Mouse (Mus musculus) hindbrain, embryonic 15.5 days (tissue): ENCODE data around the gene Vamp5. TPM values are rescaled to one million over a fixed set of nuclear protein-coding genes. Genes with fewer than 3 reads are reported as not detected.

ENCODE experiments used
- ATAC-seq: fragments of 200-750 bp; cut with Nextera tagmentation; 2 replicates; pipeline ENCODE4 v1.8.0; 2017; ENCODE audit warnings: low read depth, moderate number of reproducible peaks, moderate TSS enrichment; ENCODE audit not compliant: low FRiP score
- H3K27ac ChIP-seq: fragments of 300-500 bp; sonication (generic); replicated peaks from 2 replicates; pipeline ENCODE4 v1.5.1; 2015; ENCODE audit warnings: mild to moderate bottlenecking, inconsistent platforms
- H3K27me3 ChIP-seq: fragments of 300-500 bp; sonication (generic); 2 replicates; pipeline ENCODE4 v1.6.1; 2015; ENCODE audit warnings: control low read depth, inconsistent platforms
- H3K36me3 ChIP-seq: fragments of 300-500 bp; sonication (generic); 2 replicates; pipeline ENCODE4 v1.6.1; 2015; ENCODE audit warnings: control low read depth, inconsistent platforms
- H3K4me1 ChIP-seq: fragments of 300-500 bp; sonication (generic); replicated peaks from 2 replicates; pipeline ENCODE4 v1.6.1; 2015; ENCODE audit warnings: control low read depth, inconsistent platforms
- H3K4me2 ChIP-seq: fragments of 300-500 bp; sonication (generic); 2 replicates; pipeline ENCODE4 v1.6.1; 2015; ENCODE audit warnings: moderate library complexity, mild to moderate bottlenecking, inconsistent platforms
- H3K4me3 ChIP-seq: fragments of 300-500 bp; sonication (generic); 2 replicates; pipeline ENCODE4 v1.5.1; 2015; ENCODE audit warnings: mild to moderate bottlenecking, inconsistent platforms
- H3K9ac ChIP-seq: fragments of 300-500 bp; sonication (generic); 2 replicates; pipeline ENCODE4 v1.6.1; 2015; ENCODE audit warnings: inconsistent platforms
- H3K9me3 ChIP-seq: fragments of 300-500 bp; sonication (generic); 2 replicates; pipeline ENCODE4 v1.6.1; 2016; ENCODE audit warnings: control low read depth, inconsistent platforms
- WGBS: fragments of 180-500 bp; shearing (Covaris S2); methylation state at CpG from one replicate; pipeline ENCODE4 v1.1.7; 2015; 5-methylcytosine and 5-hydroxymethylcytosine counted together
- polyA plus RNA-seq: library from polyadenylated mRNA; unstranded; fragments of >200 nt; fragmentation: Nextera tagmentation; extraction: Ambion mirVana; gene quantifications from 2 replicates; pipeline ENCODE4 v1.2.1, GENCODE M21; 2015

The Vamp5 gene
- polyA plus RNA-seq, 1 experiment from 2014 or later = 16.2 TPM

DNA sequence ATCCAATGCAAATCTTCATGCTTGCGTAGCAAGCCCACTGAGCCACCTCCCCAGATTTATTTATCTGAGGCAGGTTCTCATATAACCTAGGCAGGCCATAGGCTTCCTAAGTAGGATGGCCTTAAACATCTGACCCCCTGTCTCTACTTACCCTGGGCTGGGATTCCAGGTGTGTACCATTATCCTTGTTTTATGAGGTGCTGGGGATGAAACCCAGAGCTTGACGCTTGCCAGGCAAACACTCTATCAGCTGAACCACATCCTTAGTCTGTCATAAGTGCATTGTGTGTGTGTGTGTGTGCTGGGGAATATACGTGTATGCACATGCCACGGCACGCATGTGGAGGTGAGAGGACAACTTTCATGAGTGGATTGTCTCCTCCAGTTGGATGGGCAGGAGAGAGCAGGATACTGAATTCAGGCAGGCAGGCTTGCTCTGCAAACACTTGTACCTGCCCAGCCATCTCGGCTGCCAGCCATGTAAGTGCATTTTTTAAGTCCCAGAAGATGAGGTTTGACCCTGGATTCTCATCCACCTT lies 8.6 kb upstream of the Vamp5 start:
- H3K9ac ChIP-seq = no peak overlapping the region

DNA sequence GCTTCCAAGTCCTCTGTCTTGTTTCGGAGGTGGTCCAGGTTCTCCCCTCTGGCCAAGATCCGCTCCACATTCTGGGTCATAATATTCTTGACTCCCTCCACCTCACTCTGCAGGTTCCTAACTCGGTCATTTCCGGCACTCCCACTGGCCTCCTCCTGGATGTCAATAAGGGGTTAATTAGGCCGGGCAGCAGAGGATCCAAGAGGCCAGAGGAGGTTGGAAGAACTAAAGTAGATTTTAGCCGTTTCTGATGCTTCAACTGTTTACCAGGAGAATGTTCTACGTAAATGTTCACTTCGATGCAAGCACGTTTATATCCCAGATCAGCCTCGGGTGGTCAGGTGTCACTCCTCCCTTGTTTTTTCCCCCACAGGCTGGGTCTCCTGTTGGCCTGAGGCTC lies 8.0 kb upstream of the Vamp5 start:
- no peaks in the 10 kb centered on the region for H3K9me3 ChIP-seq
- H3K27ac ChIP-seq = no peak overlapping the region
- no peak overlapping the region for H3K9ac ChIP-seq
- H3K4me3 ChIP-seq = no peak overlapping the region
- no peaks in the 10 kb centered on the region for H3K36me3 ChIP-seq
- peaks cover 18% of the 10 kb centered on the region for H3K27me3 ChIP-seq
- no peak overlapping the region for H3K4me2 ChIP-seq
- ATAC-seq = no peak
- peaks cover 10% of the 10 kb centered on the region; the same call in 1 of the 2 replicates for H3K4me1 ChIP-seq
- WGBS = 78% methylated on average over 10 of the region's 10 CpGs

More for the DNA sequence above, 8.6 kb upstream of the Vamp5 start:
- no peaks in the 10 kb centered on the region for H3K36me3 ChIP-seq
- 93% methylated on average over 6 of the region's 6 CpGs for WGBS
- no peak for ATAC-seq
- H3K27me3 ChIP-seq = peaks cover 18% of the 10 kb centered on the region
- H3K27ac ChIP-seq = no peak overlapping the region
- no peak overlapping the region for H3K4me2 ChIP-seq
- no peaks in the 10 kb centered on the region for H3K9me3 ChIP-seq
- H3K4me1 ChIP-seq = peaks cover 10% of the 10 kb centered on the region; the same call in 1 of the 2 replicates
- H3K4me3 ChIP-seq = no peak overlapping the region

DNA sequence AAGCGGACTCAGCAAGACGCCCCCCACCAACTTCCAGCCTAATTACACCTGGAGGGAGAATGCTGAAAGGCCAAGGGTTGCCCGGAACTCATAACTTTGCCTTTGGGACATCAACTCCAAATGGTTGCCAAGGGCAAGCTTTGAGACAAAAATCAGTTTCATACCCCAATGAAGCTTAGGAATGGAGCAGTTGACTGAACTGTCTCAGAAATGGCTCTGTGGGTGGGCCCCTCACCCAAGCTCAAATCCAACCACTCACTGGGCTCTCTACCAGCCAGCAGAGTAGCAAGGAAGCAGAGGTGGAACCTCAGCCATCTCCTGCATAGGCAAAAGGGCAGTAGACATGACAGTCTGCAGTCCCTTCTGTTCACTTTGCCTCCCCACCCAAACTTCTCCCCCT lies 7.5 kb upstream of the Vamp5 start:
- Histone ChIP-seq H3K27me3 (peaks cover 18% of the 10 kb centered on the region), H3K4me3 (no peak overlapping the region), H3K4me1 (peaks cover 10% of the 10 kb centered on the region; the same call in 1 of the 2 replicates), H3K36me3 (no peaks in the 10 kb centered on the region), H3K4me2 (no peak overlapping the region), H3K9ac (no peak overlapping the region), H3K9me3 (no peaks in the 10 kb centered on the region), H3K27ac (no peak overlapping the region)
- 71% methylated on average over 3 of the region's 3 CpGs for WGBS
- ATAC-seq = no peak

DNA sequence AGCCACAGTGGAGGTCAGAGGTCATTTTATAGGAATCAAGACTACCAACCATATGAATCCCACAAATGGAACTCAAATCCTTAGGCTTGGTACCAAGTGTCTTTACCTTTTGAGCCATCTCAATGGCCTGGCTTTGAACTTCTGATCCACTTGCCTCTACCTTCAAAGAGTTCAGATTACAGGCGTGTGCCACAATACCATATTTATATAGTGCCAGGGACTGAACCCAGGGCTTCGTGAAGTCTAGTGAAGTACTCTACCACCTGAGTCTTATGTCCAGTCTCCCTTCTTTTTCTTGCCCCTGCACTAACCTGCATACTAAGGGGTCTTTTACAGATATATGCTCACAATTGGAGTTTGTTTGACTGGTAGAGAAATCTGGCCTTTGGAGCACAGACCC lies 6.3 kb upstream of the Vamp5 start:
- H3K4me1 ChIP-seq = peaks cover 10% of the 10 kb centered on the region; the same call in 1 of the 2 replicates
- H3K36me3 ChIP-seq = no peaks in the 10 kb centered on the region
- H3K27ac ChIP-seq = no peak overlapping the region
- no peaks in the 10 kb centered on the region for H3K9me3 ChIP-seq
- peaks cover 18% of the 10 kb centered on the region for H3K27me3 ChIP-seq
- ATAC-seq = no peak
- 95% methylated on average over 2 of the region's 2 CpGs for WGBS
- no peak overlapping the region for H3K9ac ChIP-seq
- H3K4me3 ChIP-seq = no peak overlapping the region
- H3K4me2 ChIP-seq = no peak overlapping the region

DNA sequence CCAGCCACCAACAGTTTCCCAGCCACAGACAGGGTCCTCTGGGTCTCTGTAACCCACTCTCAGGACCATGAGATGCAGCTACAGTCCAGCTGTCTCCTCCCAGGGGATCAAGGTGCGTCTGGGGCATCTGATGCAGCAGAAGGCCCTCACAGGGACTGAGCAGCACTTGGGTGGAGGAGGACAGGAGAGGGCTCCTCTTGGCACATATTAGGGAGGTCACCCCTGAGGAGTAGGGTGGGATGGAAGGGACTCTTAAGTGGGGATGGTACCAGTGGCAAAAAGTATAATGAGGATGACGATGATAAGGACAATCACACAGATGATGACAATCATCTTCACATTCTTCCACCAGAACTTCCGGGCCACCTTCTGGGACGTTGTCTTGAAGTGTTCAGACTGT lies 5.0 kb upstream of the Vamp5 start:
- Histone ChIP-seq H3K36me3 (no peaks in the 10 kb centered on the region), H3K9me3 (no peaks in the 10 kb centered on the region), H3K27ac (no peak overlapping the region), H3K4me1 (peaks cover 10% of the 10 kb centered on the region), H3K27me3 (peaks cover 20% of the 10 kb centered on the region), H3K9ac (no peak overlapping the region), H3K4me2 (no peak overlapping the region), H3K4me3 (no peak overlapping the region)
- WGBS = 94% methylated on average over 4 of the region's 4 CpGs
- ATAC-seq = no peak

DNA sequence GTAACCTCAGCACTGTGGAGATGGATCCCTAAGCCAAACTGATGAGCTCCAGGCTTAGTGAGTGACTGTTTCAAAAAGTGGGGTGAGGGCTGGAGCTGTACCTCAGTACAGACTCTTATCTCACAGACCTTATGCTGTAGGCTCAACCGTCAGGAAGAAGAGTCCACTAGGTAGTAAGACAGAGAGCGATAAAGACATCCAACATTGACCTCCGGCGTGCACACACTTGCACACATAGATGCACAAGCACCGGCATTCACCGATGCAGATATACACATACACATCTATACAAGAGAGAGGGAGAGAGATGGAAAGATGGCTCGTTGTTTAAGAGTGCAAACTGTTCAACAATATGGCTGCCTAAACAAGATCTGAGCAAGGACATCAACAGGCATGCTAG lies 3.7 kb upstream of the Vamp5 start:
- no peak overlapping the region for H3K9ac ChIP-seq
- H3K27ac ChIP-seq = no peak overlapping the region
- H3K27me3 ChIP-seq = peaks cover 20% of the 10 kb centered on the region
- no peak overlapping the region for H3K4me2 ChIP-seq
- H3K4me1 ChIP-seq = peaks cover 6% of the 10 kb centered on the region; the same call in 1 of the 2 replicates
- 95% methylated on average over 7 of the region's 7 CpGs for WGBS
- no peak overlapping the region for H3K4me3 ChIP-seq
- H3K9me3 ChIP-seq = no peaks in the 10 kb centered on the region
- no peak for ATAC-seq
- H3K36me3 ChIP-seq = no peaks in the 10 kb centered on the region

DNA sequence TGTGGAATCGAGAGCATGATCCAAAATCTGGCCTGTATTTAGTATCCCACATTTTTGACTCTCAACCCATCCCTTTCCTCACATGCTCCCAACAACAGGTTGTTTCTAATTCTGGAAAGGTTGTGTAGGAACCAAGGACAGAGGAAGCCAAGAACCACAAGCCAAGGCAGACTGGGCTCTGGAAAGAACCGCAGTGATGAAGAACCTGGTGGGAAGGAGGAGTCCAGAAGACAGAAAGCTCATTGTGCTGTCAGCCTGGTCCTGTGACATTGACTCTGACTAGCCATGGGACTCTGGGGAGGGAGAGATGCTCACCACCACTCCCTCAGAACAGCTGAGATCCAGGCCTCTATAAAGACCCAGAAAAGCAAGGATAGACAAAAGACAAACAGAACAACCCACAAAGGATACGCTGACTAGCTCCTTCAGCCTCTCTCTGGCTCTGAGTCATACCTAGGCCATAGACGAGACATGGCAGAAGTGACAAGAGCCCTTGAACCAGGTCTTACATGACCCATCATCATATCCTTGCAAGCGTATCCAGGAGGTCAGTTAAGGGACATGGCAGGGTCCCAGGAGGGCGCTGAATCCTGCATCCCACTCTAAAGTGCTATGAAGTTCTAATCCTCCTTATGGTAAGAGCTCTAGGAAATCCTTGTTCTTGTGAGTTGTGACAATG lies 3.0 kb upstream of the Vamp5 start:
- ATAC-seq = no peak
- H3K4me2 ChIP-seq = no peak overlapping the region
- H3K27ac ChIP-seq = no peak overlapping the region
- H3K4me1 ChIP-seq = peaks cover 6% of the 10 kb centered on the region; the same call in 1 of the 2 replicates
- H3K9ac ChIP-seq = no peak overlapping the region
- H3K36me3 ChIP-seq = no peaks in the 10 kb centered on the region
- H3K27me3 ChIP-seq = peaks cover 24% of the 10 kb centered on the region
- 85% methylated on average over 6 of the region's 6 CpGs for WGBS
- no peaks in the 10 kb centered on the region for H3K9me3 ChIP-seq
- H3K4me3 ChIP-seq = no peak overlapping the region

DNA sequence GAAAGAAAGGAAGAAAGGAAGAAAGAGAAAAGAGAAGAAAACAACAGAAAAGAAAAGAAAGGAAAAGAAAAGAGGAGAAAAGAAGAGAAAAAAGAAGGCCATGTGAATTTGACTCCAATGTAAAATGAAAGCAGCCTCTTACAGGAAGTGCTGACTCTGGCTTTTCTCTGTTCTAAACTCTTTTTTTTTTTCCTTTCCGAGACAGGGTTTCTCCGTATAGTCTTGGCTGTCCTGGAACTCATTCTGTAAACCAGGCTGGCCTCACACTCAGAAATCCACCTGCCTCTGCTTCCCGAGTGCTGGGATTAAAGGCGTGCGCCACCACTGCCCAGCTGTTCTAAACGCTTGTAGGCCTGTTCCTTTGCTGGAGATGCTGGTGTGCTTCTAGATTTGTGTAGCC lies 2.2 kb upstream of the Vamp5 start:
- Histone ChIP-seq H3K36me3 (no peaks in the 10 kb centered on the region), H3K27ac (no peak overlapping the region), H3K9ac (no peak overlapping the region), H3K4me1 (peaks cover 6% of the 10 kb centered on the region; the same call in 1 of the 2 replicates), H3K9me3 (no peaks in the 10 kb centered on the region), H3K4me2 (no peak overlapping the region), H3K4me3 (no peak overlapping the region), H3K27me3 (peaks cover 24% of the 10 kb centered on the region)
- ATAC-seq = no peak
- 87% methylated on average over 6 of the region's 6 CpGs for WGBS

DNA sequence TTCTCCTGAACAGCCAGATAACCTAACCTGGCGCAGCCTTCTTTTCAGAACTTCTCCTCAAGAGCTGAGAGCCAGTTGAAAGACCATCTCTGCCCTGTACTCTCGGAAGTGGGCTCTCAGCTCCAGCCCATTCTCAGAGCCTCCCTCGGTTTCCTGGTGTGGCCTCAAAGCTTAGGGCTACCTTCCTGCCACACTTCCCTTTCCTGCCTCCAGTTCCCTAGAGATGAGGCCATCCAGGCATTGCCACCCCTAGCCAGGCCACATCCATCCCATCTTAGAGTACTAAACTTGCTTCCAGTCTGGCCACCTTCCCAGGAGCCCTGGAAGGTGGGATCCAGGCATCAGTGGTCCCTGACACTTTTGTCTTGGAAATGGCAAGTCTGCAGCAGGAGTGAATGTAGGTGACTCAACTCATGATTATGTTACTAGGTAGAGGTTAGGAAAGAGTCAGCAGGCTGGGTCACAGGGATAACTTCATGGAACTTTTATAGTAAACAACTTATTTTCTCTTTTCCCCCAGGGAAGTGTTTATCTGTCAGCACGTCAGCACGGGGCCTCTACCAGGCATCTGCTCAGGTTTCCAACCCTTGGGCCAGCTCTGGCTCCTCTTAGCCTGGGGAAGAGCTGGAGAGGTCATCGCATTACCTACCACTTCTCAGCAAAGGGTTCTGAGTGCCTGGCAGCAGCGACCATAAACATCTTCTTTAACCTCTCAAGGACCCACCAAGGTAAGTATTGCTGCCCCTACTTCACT lies 714 bp downstream of the Vamp5 start:
- no peak overlapping the region for H3K27ac ChIP-seq
- 47% methylated on average over 7 of the region's 7 CpGs for WGBS

DNA sequence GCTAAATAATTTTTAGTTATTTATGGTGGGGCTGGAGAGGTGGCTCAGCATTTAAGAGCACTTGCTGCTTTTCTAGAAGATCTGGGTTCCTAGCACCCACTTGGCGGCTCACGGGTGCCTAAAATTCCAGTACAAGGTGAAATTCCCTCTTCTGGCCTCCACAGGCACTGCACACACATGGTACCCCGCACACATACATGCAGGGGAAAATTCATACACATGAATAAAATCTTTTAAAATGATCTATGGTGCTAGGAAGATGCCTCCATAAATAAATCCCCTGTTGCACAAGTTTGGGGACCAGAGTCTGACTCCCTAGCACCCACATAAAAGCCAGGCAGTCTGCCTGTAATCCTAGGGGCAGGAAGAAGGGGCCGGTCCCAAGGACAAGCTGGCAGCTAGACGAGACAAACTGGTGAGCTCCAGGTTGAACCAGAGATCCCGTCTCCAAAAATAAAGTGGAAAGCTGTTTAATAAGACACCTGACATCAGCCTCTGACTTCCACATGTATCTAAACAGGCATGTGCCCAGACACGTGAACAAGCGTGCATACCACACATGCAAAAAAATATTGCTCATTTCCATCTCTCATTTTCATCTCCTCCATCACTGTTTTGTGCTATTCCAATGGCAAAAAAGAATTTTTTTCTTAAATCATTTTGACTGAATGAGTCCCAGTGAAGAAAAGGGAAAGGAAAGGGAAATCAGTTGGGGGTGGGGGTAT lies 1.6 kb downstream of the Vamp5 start:
- peaks cover 24% of the 10 kb centered on the region for H3K27me3 ChIP-seq
- H3K36me3 ChIP-seq = no peaks in the 10 kb centered on the region
- H3K9ac ChIP-seq = no peak overlapping the region
- no peak overlapping the region for H3K4me3 ChIP-seq
- WGBS = 88% methylated on average over 8 of the region's 8 CpGs
- H3K4me2 ChIP-seq = no peak overlapping the region
- no peaks in the 10 kb centered on the region for H3K9me3 ChIP-seq
- H3K4me1 ChIP-seq = peaks cover 6% of the 10 kb centered on the region; the same call in 1 of the 2 replicates
- no peak for ATAC-seq
- no peak overlapping the region for H3K27ac ChIP-seq

More for the DNA sequence above, 714 bp downstream of the Vamp5 start:
- Histone ChIP-seq H3K36me3 (no peaks in the 10 kb centered on the region), H3K4me1 (peaks cover 6% of the 10 kb centered on the region; the same call in 1 of the 2 replicates), H3K4me3 (peak overlapping the region; percentile 36), H3K4me2 (peak overlapping the region; percentile 57), H3K9me3 (no peaks in the 10 kb centered on the region), H3K27me3 (peaks cover 24% of the 10 kb centered on the region), H3K9ac (no peak overlapping the region)
- no peak for ATAC-seq

DNA sequence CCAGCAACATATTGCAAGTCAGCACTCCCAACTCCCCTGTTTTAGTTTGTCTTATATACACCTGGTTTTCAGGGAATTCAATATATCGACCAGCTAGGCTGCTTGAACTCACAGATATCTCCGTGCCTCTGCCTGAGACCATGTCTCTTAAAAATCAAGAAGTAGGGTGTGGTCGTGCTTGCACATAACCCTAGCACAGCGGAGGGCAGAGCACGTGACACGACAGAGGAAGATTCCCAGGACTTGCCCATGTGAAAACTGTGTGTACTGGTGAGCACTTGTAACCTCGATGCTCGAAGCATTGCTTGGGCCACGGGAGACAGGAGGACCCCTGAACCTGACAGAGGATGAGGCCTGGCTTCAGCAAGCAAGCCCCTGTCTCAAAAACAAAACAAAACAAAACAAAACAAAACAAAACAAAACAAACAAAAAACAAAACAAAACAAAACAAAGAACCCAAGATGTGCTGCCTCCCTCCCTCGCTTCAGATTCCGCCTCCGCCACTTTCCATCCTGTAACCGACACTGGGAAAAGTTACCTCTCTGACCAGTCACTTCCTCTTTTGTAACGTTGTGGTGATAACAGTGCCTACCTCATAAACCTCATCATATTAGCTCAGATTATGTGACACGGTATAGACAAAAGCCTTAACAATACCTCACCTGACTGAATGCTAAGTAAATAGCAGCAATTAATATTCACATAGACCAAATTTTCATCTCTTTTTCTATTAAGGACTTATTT lies 5.3 kb downstream of the Vamp5 start:
- ATAC-seq = no peak
- 82% methylated on average over 15 of the region's 15 CpGs for WGBS
- no peak overlapping the region for H3K4me2 ChIP-seq

More for the DNA sequence above, 5.3 kb downstream of the Vamp5 start:
- Histone ChIP-seq H3K9me3 (no peaks in the 10 kb centered on the region), H3K4me1 (peaks cover under 1% of the 10 kb centered on the region; the same call in 1 of the 2 replicates), H3K27me3 (peaks cover 15% of the 10 kb centered on the region), H3K27ac (no peak overlapping the region), H3K9ac (no peak overlapping the region), H3K4me3 (no peak overlapping the region), H3K36me3 (no peaks in the 10 kb centered on the region)
